Mouse (Mus musculus) lung, adult 18-20 months (tissue): ENCODE results near the gene Rars.

Source experiments
- DNase-seq, 2 experiments: peaks; one replicate each; pipeline ENCODE4 v3.0.0; 2022; ENCODE audit warnings: mixed read lengths in 2 of 2

The Rars gene

GRCm38 (mm10) chr11:35769746-35770437 lies 64.4 kb downstream of the Rars start:
- peak in 1 of 2 experiments; percentile 70 for DNase-seq

GRCm38 (mm10) chr11:35769188-35769745 lies 65.0 kb downstream of the Rars start, which contains the start of gene Pank3:
Gene Pank3, plus strand, starts transcription at chr11:35769484.
- peak; percentile 99 for DNase-seq

GRCm38 (mm10) chr11:35766845-35767244 lies 67.5 kb downstream of the Rars start:
- no peak for DNase-seq

GRCm38 (mm10) chr11:35760627-35761003 lies 73.7 kb downstream of the Rars start:
- no peak for DNase-seq

- DNase-seq, result no peak
Measured at GRCm38 (mm10) chr11:35760001-35760626, 74.2 kb downstream of the Rars start.
